Mouse (Mus musculus) forebrain, postnatal 0 days (tissue): Measurements from ENCODE around the gene Cep41. TPM values are rescaled to one million over a fixed set of nuclear protein-coding genes. Genes with fewer than 3 reads are reported as not detected.

Experiments
- ATAC-seq: fragments of 200-750 bp; cut with Nextera tagmentation; 2 replicates; pipeline ENCODE4 v1.8.0; 2017; ENCODE audit warnings: mild to moderate bottlenecking, moderate library complexity
- DNase-seq: peaks from one replicate; pipeline ENCODE4 v3.0.0-alpha.2; 2015
- H3K27ac ChIP-seq: fragments of 300-500 bp; sonication (generic); 2 replicates; pipeline ENCODE4 v1.5.1; 2014; ENCODE audit warnings: low read depth, mild to moderate bottlenecking, antibody characterized with exemption, low read length, moderate library complexity, mixed read lengths
- H3K27me3 ChIP-seq: fragments of 300-500 bp; sonication (generic); 2 replicates; pipeline ENCODE4 v1.6.1; 2014; ENCODE audit warnings: mild to moderate bottlenecking, low read length, mixed read lengths; ENCODE audit not compliant: insufficient read depth
- H3K36me3 ChIP-seq: fragments of 300-500 bp; sonication (generic); 2 replicates; pipeline ENCODE4 v1.6.1; 2014; ENCODE audit warnings: mild to moderate bottlenecking, moderate library complexity; ENCODE audit not compliant: insufficient read depth
- H3K4me1 ChIP-seq: fragments of 300-500 bp; sonication (generic); 2 replicates; pipeline ENCODE4 v1.6.1; 2014; ENCODE audit warnings: antibody characterized with exemption; ENCODE audit not compliant: insufficient read depth
- H3K4me2 ChIP-seq: fragments of 300-500 bp; sonication (generic); 2 replicates; pipeline ENCODE4 v1.6.1; 2014; ENCODE audit warnings: low read depth, mild to moderate bottlenecking, moderate library complexity
- H3K4me3 ChIP-seq: fragments of 300-500 bp; sonication (generic); 2 replicates; pipeline ENCODE4 v1.5.1; 2014; ENCODE audit warnings: low read depth, low read length, mixed read lengths
- H3K9ac ChIP-seq: fragments of 300-500 bp; sonication (generic); 2 replicates; pipeline ENCODE4 v1.6.1; 2014; ENCODE audit warnings: mild to moderate bottlenecking
- H3K9me3 ChIP-seq: fragments of 300-500 bp; sonication (generic); 2 replicates; pipeline ENCODE4 v1.6.1; 2016; ENCODE audit warnings: low read length
- CTCF ChIP-seq: sonication (generic); IDR thresholded peaks from 2 replicates; pipeline ENCODE4 v1.5.1; 2016; ENCODE audit warnings: antibody characterized with exemption, control low read depth, low read depth
- WGBS: fragments of 180-500 bp; shearing (Covaris S2); extraction: QIAGEN DNeasy Blood & Tissue Kit; methylation state at CpG from one replicate; pipeline ENCODE4 v1.1.7; 2014; 5-methylcytosine and 5-hydroxymethylcytosine counted together
- polyA plus RNA-seq: library from polyadenylated mRNA; unstranded; fragments of >200 nt; fragmentation: Nextera tagmentation; extraction: Ambion mirVana; gene quantifications from 2 replicates; pipeline ENCODE4 v1.2.1, GENCODE M21; 2015
- total RNA-seq: library from RNA; depleted of rRNA; stranded (reverse); fragments of >200 nt; gene quantifications from 2 replicates; pipeline ENCODE4 v1.2.3, GENCODE M21; 2014

Cep41 gene
- total and polyA plus RNA-seq, 2 experiments from 2014 or later, result 10.6 to 14.1 TPM

- DNase-seq (no peak), ATAC-seq (no peak)
- Histone ChIP-seq H3K36me3 (no peaks in the 10 kb centered on the region), H3K4me2 (no peak overlapping the region), H3K4me3 (no peak overlapping the region), H3K4me1 (peaks cover 19% of the 10 kb centered on the region), H3K27me3 (no peaks in the 10 kb centered on the region), H3K27ac (no peak overlapping the region), H3K9me3 (no peaks in the 10 kb centered on the region), H3K9ac (no peak overlapping the region)
- WGBS, result 85% methylated on average over 9 of the region's 9 CpGs
- no peak for TF ChIP-seq CTCF
Measured at GRCm38 (mm10) chr6:30658619-30659018, 34.9 kb downstream of the Cep41 start.

- Histone ChIP-seq H3K9me3 (no peaks in the 10 kb centered on the region), H3K4me2 (no peak overlapping the region), H3K27me3 (no peaks in the 10 kb centered on the region), H3K4me1 (peaks cover 24% of the 10 kb centered on the region), H3K4me3 (no peak overlapping the region), H3K36me3 (no peaks in the 10 kb centered on the region), H3K27ac (no peak overlapping the region), H3K9ac (no peak overlapping the region)
- DNase-seq (no peak), ATAC-seq (no peak)
- WGBS, result 96% methylated on average over 12 of the region's 12 CpGs
- TF ChIP-seq CTCF, result no peak
Measured at GRCm38 (mm10) chr6:30657279-30657678, 36.3 kb downstream of the Cep41 start.

- 0 out of 2 replicates have a peak, but pooled peaks have one; percentile 7 for ATAC-seq
- H3K27ac ChIP-seq, result peak overlapping the region; percentile 54
- peaks cover 29% of the 10 kb centered on the region for H3K4me1 ChIP-seq
- TF ChIP-seq CTCF, result no peak
- no peaks in the 10 kb centered on the region for H3K9me3 ChIP-seq
- 0 out of 2 replicates have a peak overlapping the region, but pooled peaks have one; percentile 14 for H3K9ac ChIP-seq
- 46% methylated on average over 3 of the region's 3 CpGs for WGBS
- no peaks in the 10 kb centered on the region for H3K27me3 ChIP-seq
- no peak overlapping the region for H3K4me3 ChIP-seq
- H3K36me3 ChIP-seq, result no peaks in the 10 kb centered on the region
- H3K4me2 ChIP-seq, result no peak overlapping the region
- peak; percentile 36 for DNase-seq
Measured at GRCm38 (mm10) chr6:30654932-30655331, 38.6 kb downstream of the Cep41 start.

- Histone ChIP-seq H3K4me2 (no peak overlapping the region), H3K4me1 (peaks cover 33% of the 10 kb centered on the region), H3K9ac (0 out of 2 replicates have a peak overlapping the region, but pooled peaks have one; percentile 14), H3K9me3 (no peaks in the 10 kb centered on the region), H3K4me3 (no peak overlapping the region), H3K27me3 (no peaks in the 10 kb centered on the region), H3K36me3 (no peaks in the 10 kb centered on the region), H3K27ac (peak overlapping the region; percentile 54)
- TF ChIP-seq CTCF, result no peak
- ATAC-seq (peak; percentile 73), DNase-seq (peak; percentile 61)
- 7% methylated on average over 6 of the region's 6 CpGs for WGBS
Measured at GRCm38 (mm10) chr6:30654402-30654859, 39.1 kb downstream of the Cep41 start.

GRCm38 (mm10) chr6:30653518-30653917, 40.0 kb downstream of the Cep41 start:
- H3K9me3 ChIP-seq, result no peaks in the 10 kb centered on the region
- no peak overlapping the region for H3K4me2 ChIP-seq
- H3K27me3 ChIP-seq, result no peaks in the 10 kb centered on the region
- H3K4me1 ChIP-seq, result peaks cover 33% of the 10 kb centered on the region
- H3K4me3 ChIP-seq, result no peak overlapping the region
- 44% methylated on average over 6 of the region's 6 CpGs for WGBS
- DNase-seq (peak; percentile 28), ATAC-seq (peak; percentile 5; the same call in 1 of the 2 replicates)
- no peak for TF ChIP-seq CTCF
- no peak overlapping the region for H3K9ac ChIP-seq
- H3K36me3 ChIP-seq, result no peaks in the 10 kb centered on the region
- H3K27ac ChIP-seq, result peak overlapping the region; percentile 54; the same call in 1 of the 2 replicates

- TF ChIP-seq CTCF, result no peak
- Histone ChIP-seq H3K27me3 (no peaks in the 10 kb centered on the region), H3K4me3 (no peak overlapping the region), H3K9me3 (no peaks in the 10 kb centered on the region), H3K4me1 (peaks cover 33% of the 10 kb centered on the region), H3K27ac (peak overlapping the region; percentile 54; the same call in 1 of the 2 replicates), H3K9ac (no peak overlapping the region), H3K36me3 (no peaks in the 10 kb centered on the region), H3K4me2 (no peak overlapping the region)
- WGBS, result 46% methylated on average over 9 of the region's 9 CpGs
- DNase-seq (no peak), ATAC-seq (no peak)
Measured at GRCm38 (mm10) chr6:30652425-30653188, 40.9 kb downstream of the Cep41 start.

GRCm38 (mm10) chr6:30649651-30650296, 43.8 kb downstream of the Cep41 start:
- peak; percentile 54 for DNase-seq

More at GRCm38 (mm10) chr6:30649651-30650296, 43.8 kb downstream of the Cep41 start:
- H3K9me3 ChIP-seq, result no peaks in the 10 kb centered on the region
- H3K36me3 ChIP-seq, result no peaks in the 10 kb centered on the region
- no peak overlapping the region for H3K4me2 ChIP-seq
- TF ChIP-seq CTCF, result no peak
- WGBS, result 43% methylated on average over 11 of the region's 11 CpGs
- H3K4me3 ChIP-seq, result no peak overlapping the region
- H3K27me3 ChIP-seq, result no peaks in the 10 kb centered on the region
- H3K9ac ChIP-seq, result no peak overlapping the region
- no peak overlapping the region for H3K27ac ChIP-seq
- peaks cover 25% of the 10 kb centered on the region for H3K4me1 ChIP-seq
- ATAC-seq, result peak; percentile 26; the same call in 1 of the 2 replicates
